Mouse (Mus musculus) limb, embryonic 11.5 days (tissue): ENCODE data around the gene Ifi35. TPM values are rescaled to one million over a fixed set of nuclear protein-coding genes. Genes with fewer than 3 reads are reported as not detected.

ENCODE experiments used
- ATAC-seq: fragments of 200-750 bp; cut with Nextera tagmentation; 2 replicates; pipeline ENCODE4 v1.8.0; 2017; ENCODE audit warnings: low read depth; ENCODE audit not compliant: insufficient number of reproducible peaks, low FRiP score, low TSS enrichment
- DNase-seq: peaks from one replicate; pipeline ENCODE4 v3.0.0-alpha.2; 2015; ENCODE audit warnings: low spot score
- H3K27ac ChIP-seq: fragments of 300-500 bp; sonication (generic); replicated peaks from 2 replicates; pipeline ENCODE4 v1.5.1; 2014; ENCODE audit warnings: low read depth, mild to moderate bottlenecking, low read length
- H3K27me3 ChIP-seq: fragments of 300-500 bp; sonication (generic); 2 replicates; pipeline ENCODE4 v1.6.1; 2014; ENCODE audit warnings: mild to moderate bottlenecking, low read length, mixed read lengths; ENCODE audit not compliant: control insufficient read depth, insufficient read depth
- H3K36me3 ChIP-seq: fragments of 300-500 bp; sonication (generic); 2 replicates; pipeline ENCODE4 v1.6.1; 2014; ENCODE audit warnings: mild to moderate bottlenecking, low read length, moderate library complexity, mixed read lengths; ENCODE audit not compliant: control insufficient read depth, insufficient read depth
- H3K4me1 ChIP-seq: fragments of 300-500 bp; sonication (generic); 2 replicates; pipeline ENCODE4 v1.6.1; 2014; ENCODE audit warnings: low read length, mixed read lengths; ENCODE audit not compliant: control insufficient read depth, insufficient read depth
- H3K4me2 ChIP-seq: fragments of 300-500 bp; sonication (generic); 2 replicates; pipeline ENCODE4 v1.6.1; 2014; ENCODE audit warnings: low read depth, mild to moderate bottlenecking, moderate library complexity; ENCODE audit not compliant: severe bottlenecking
- H3K4me3 ChIP-seq: fragments of 300-500 bp; sonication (generic); 2 replicates; pipeline ENCODE4 v1.5.1; 2014; ENCODE audit warnings: low read depth, low read length
- H3K9ac ChIP-seq: fragments of 300-500 bp; sonication (generic); 2 replicates; pipeline ENCODE4 v1.6.1; 2014; ENCODE audit warnings: mild to moderate bottlenecking, low read length
- H3K9me3 ChIP-seq: fragments of 300-500 bp; sonication (generic); 2 replicates; pipeline ENCODE4 v1.6.1; 2016; ENCODE audit warnings: low read length; ENCODE audit not compliant: control insufficient read depth
- WGBS: fragments of 180-500 bp; shearing (Covaris S2); extraction: QIAGEN DNeasy Blood & Tissue Kit; methylation state at CpG from one replicate; pipeline ENCODE4 v1.1.7; 2014; 5-methylcytosine and 5-hydroxymethylcytosine counted together
- polyA plus RNA-seq: library from polyadenylated mRNA; unstranded; fragments of >200 nt; fragmentation: Nextera tagmentation; extraction: Ambion mirVana; gene quantifications from 2 replicates; pipeline ENCODE4 v1.2.1, GENCODE M21; 2014

Gene Ifi35
- polyA plus RNA-seq, 1 experiment from 2014 or later = 3.3 TPM

DNA sequence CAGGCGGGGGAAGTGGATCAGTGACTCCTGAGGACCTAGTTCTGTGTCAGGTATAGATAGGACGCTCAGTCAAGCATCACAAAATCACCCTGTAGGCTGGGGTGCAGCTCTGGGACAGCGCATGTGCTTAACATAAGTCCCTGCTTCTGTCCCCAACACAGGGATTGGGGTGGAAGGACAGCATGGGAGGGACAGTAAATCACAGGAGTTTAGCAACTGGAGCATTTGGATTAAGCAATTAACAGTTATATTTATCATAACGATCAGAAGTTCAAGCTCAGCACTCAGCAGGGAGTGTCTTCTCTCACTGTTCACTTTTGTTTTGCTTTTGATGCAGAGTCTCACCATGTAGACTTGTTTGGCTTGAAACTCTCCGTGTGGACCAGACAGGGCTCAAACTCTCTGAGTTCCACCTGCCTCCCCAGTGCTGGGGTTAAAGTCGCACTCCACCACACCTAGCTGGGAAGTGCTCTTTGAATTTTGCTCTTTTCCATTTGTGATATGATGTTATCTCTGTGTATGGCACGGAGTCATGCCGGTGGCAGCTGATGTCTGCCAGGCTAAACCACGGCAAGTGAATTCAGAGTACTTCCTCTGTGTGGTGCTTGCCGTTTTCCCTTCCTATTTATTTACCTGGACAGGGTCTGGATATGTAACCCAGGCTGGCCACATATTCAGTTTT lies 4.0 kb downstream of the Ifi35 start:
- Histone ChIP-seq H3K27me3 (no peaks in the 10 kb centered on the region), H3K27ac (no peak overlapping the region), H3K4me1 (no peaks in the 10 kb centered on the region), H3K4me3 (no peak overlapping the region), H3K36me3 (no peaks in the 10 kb centered on the region), H3K4me2 (no peak overlapping the region), H3K9ac (no peak overlapping the region), H3K9me3 (no peaks in the 10 kb centered on the region)
- DNase-seq (no peak), ATAC-seq (no peak)
- 74% methylated on average over 10 of the region's 10 CpGs for WGBS

DNA sequence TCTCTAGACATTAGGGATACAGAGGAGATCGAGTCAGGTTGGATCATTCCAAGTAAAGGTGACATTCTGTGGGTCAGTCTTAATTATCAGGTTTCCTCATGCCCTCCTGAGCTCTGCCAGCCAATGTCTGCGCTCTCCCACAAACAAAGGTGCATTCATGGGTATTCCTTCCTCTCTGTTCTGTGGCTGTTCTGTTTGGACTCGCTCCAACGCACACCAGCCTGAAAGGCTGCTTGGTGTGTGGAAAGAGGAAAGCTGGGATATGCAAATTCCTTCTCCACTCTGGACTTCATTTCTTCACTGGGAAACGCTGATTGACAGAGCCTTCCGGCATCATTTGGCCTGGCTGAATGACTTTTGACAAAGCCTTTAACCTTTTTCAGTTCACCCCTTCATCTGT lies 6.5 kb downstream of the Ifi35 start:
- Histone ChIP-seq H3K9ac (no peak overlapping the region), H3K4me3 (no peak overlapping the region), H3K36me3 (no peaks in the 10 kb centered on the region), H3K9me3 (no peaks in the 10 kb centered on the region), H3K4me2 (no peak overlapping the region), H3K4me1 (no peaks in the 10 kb centered on the region), H3K27me3 (no peaks in the 10 kb centered on the region), H3K27ac (no peak overlapping the region)
- no peak for DNase-seq
- no peak for ATAC-seq
- WGBS = 79% methylated on average over 6 of the region's 6 CpGs

DNA sequence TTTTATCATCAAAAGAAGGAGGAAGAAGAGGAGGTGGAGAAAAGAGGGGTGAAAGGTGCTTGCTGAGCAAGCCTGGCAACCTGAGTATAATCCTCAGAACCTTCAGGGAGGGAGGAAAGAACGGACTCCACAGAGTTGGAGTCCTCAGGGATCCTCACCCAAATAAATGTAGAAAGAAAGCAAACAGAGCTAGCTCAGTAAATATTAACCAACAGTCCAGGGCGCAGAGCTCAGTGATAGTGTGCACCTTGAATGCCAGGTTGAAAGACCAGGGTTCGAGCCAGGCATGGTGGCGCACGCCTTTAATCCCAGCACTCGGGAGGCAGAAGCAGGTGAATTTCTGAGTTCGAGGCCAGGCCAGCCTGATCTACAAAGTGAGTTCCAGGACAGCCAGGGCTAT lies 7.4 kb downstream of the Ifi35 start:
- no peaks in the 10 kb centered on the region for H3K4me1 ChIP-seq
- H3K9ac ChIP-seq = no peak overlapping the region
- DNase-seq = no peak
- H3K9me3 ChIP-seq = no peaks in the 10 kb centered on the region
- ATAC-seq = no peak
- no peaks in the 10 kb centered on the region for H3K27me3 ChIP-seq
- no peak overlapping the region for H3K27ac ChIP-seq
- no peak overlapping the region for H3K4me2 ChIP-seq
- WGBS = 90% methylated on average over 7 of the region's 7 CpGs
- no peaks in the 10 kb centered on the region for H3K36me3 ChIP-seq
- H3K4me3 ChIP-seq = no peak overlapping the region

DNA sequence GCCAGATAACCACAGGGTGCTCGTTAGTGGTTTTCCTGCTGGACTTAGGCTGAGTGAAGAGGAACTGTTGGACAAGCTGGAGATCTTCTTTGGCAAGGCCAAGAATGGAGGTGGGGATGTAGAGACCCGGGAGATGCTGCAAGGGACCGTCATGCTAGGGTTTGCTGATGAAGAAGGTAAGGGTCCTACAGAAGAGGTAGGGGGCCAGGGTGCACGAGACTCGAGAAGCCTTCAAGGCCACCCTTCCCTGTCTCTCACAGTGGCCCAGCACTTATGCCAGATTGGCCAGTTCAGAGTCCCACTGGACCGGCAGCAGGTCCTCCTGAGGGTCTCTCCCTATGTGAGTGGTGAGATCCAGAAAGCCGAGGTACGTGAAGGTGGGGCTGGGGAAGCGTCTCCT lies 9.4 kb downstream of the Ifi35 start:
- H3K4me1 ChIP-seq = peaks cover 5% of the 10 kb centered on the region
- DNase-seq = no peak
- no peaks in the 10 kb centered on the region for H3K9me3 ChIP-seq
- H3K4me2 ChIP-seq = no peak overlapping the region
- no peak overlapping the region for H3K4me3 ChIP-seq
- no peaks in the 10 kb centered on the region for H3K27me3 ChIP-seq
- H3K9ac ChIP-seq = no peak overlapping the region
- H3K36me3 ChIP-seq = no peaks in the 10 kb centered on the region
- no peak for ATAC-seq
- no peak overlapping the region for H3K27ac ChIP-seq
- 92% methylated on average over 9 of the region's 9 CpGs for WGBS

DNA sequence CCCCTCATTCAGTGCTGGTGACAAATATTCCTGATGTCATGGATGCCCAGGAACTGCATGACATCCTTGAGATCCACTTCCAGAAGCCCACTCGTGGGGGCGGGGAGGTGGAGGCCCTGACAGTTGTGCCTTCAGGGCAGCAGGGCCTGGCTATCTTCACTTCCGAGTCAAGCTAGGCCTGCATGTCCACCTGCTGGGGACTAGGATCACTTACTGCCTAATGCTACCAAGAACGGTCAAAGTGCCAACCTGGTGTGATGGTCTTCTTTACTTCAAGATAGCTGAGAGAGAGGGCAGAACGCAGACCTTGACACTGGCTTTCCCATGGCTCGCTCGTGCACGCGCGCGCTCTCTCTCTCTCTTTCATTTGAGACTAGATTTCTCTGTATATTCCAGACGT lies 10.0 kb downstream of the Ifi35 start:
- no peak overlapping the region for H3K27ac ChIP-seq
- DNase-seq (no peak), ATAC-seq (no peak)
- H3K27me3 ChIP-seq = no peaks in the 10 kb centered on the region
- no peak overlapping the region for H3K4me2 ChIP-seq
- no peak overlapping the region for H3K9ac ChIP-seq
- 86% methylated on average over 12 of the region's 12 CpGs for WGBS
- no peaks in the 10 kb centered on the region for H3K9me3 ChIP-seq
- peaks cover 11% of the 10 kb centered on the region for H3K4me1 ChIP-seq
- H3K4me3 ChIP-seq = no peak overlapping the region
- H3K36me3 ChIP-seq = no peaks in the 10 kb centered on the region

DNA sequence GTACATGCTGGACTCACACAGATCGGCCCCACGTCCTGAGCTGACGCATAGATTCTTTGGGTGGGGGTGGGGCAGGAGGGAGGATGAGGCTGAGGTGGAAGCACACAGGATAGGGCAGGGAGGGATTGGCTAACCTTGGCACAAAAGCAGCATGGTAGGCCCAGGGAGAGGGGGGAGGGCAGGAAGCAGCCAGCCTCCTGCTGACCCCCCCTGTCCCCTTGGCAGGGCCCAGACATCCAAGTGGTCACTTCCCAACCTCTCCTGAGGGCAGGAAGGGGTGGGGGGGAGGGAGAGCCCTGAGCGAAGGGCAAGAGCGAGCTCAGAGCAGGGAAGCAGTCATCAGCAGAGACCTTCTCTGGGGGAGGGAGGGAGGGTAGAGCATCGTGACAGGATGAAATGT lies 11.5 kb downstream of the Ifi35 start:
- H3K4me2 ChIP-seq = no peak overlapping the region
- no peak overlapping the region for H3K4me3 ChIP-seq
- H3K27me3 ChIP-seq = no peaks in the 10 kb centered on the region
- DNase-seq = no peak
- 53% methylated on average over 6 of the region's 6 CpGs for WGBS
- no peaks in the 10 kb centered on the region for H3K36me3 ChIP-seq
- H3K9me3 ChIP-seq = no peaks in the 10 kb centered on the region
- peaks cover 22% of the 10 kb centered on the region for H3K4me1 ChIP-seq
- no peak overlapping the region for H3K27ac ChIP-seq
- no peak for ATAC-seq
- H3K9ac ChIP-seq = no peak overlapping the region

DNA sequence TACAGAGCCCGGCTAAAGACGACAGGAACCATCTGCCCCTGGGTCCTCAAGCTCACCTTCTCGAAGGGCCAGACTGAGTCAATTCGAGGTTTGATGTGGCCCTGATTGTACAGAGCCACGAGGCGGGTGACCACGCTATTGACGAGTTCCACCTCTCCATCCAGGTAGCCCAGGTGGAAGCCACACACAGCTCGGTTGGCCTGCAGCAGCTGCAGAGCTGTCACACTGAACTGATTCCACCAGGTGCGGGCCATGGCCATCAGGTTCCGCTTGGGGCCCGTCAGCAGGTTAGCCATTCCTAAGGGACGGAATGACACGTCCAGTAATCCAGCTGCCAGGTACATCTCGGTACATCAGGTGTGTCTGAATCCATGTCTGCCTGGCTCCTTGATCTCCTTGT lies 12.1 kb downstream of the Ifi35 start:
- no peaks in the 10 kb centered on the region for H3K36me3 ChIP-seq
- H3K4me1 ChIP-seq = peaks cover 23% of the 10 kb centered on the region
- WGBS = 89% methylated on average over 15 of the region's 15 CpGs
- H3K27ac ChIP-seq = no peak overlapping the region
- no peak overlapping the region for H3K9ac ChIP-seq
- no peaks in the 10 kb centered on the region for H3K9me3 ChIP-seq
- DNase-seq (no peak), ATAC-seq (no peak)
- H3K27me3 ChIP-seq = no peaks in the 10 kb centered on the region
- H3K4me3 ChIP-seq = no peak overlapping the region
- H3K4me2 ChIP-seq = no peak overlapping the region

DNA sequence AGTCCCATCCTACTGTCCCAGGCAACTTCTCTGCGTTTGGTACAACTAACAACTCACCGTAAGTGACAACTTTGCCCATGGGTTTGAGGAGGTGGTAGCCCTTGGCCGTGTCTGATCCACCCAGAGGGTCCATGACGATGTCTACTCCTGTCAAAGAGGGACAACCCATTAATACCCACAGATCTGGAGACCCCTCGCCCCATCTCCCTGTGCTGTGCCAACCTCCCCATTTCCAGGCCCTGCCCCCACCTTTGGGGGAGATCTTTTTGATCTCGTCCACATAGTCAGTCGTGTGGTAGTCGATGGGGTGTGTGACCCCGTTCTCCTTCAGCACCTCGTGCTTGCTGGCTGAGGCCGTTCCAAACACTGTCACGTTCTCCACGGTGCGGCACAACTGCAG lies 13.9 kb downstream of the Ifi35 start:
- Histone ChIP-seq H3K9ac (no peak overlapping the region), H3K4me1 (peaks cover 27% of the 10 kb centered on the region), H3K27me3 (no peaks in the 10 kb centered on the region), H3K27ac (no peak overlapping the region), H3K36me3 (no peaks in the 10 kb centered on the region), H3K4me2 (no peak overlapping the region), H3K9me3 (no peaks in the 10 kb centered on the region), H3K4me3 (no peak overlapping the region)
- DNase-seq = no peak
- ATAC-seq = no peak
- 86% methylated on average over 14 of the region's 14 CpGs for WGBS
